Mouse (Mus musculus) ovary, adult 18-20 months (tissue): ENCODE measurements around the gene Gbp9.
"Not testable (repeated sequence)": the region's sequence is repeated elsewhere in the genome, so short reads cannot be mapped to it uniquely, and the experiment has no call there.

ENCODE experiments used
- DNase-seq: peaks from one replicate; pipeline ENCODE4 v3.0.0; 2022; ENCODE audit warnings: low spot score, mixed read lengths

Gbp9 gene

DNA sequence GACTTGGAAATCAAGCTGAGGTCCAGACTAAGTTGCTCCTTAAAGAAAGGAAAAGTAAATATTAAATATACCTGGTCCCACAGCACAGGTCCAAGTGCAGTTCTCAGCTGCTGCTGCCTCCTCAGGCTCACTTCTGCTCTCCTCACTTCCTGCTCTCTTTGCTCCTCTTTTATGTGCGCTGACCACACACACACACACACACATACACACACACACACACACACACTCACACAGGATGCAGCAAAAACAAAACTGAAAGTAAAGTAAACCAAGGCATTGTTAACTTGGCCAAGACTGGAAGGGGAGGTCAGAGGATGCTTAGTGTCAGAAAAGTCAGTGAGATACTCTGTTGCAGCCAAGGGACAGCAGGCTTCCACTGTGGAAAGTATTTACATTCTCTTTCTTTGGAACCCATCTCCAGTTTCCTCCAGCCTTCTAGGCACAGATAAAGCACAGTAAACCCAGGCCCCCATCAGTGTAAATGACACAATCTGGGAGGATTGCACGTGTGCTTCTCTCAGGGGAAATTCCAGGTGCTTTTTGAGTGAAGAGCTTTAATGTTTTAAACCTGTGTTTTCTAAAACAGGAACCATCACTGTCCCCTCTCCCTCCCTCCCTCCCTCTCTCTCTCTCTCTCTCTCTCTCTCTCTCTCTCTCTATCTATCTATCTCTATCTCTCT is at the start of gene Gbp9, which contains the start of the genes Gbp8 and Gbp4:
Gene Gbp9 (minus strand): TSS at position 131 of the 680 bp plus-strand sequence.
Gene Gbp8 (minus strand): TSS at position 132 of the 680 bp plus-strand sequence.
Gene Gbp4 (minus strand): TSS at position 178 of the 680 bp plus-strand sequence.
- not testable (repeated sequence) for DNase-seq

GRCm38 (mm10) chr5:105181446-105181845 is 42.1 kb upstream of the Gbp9 start:
- no peak for DNase-seq

DNA sequence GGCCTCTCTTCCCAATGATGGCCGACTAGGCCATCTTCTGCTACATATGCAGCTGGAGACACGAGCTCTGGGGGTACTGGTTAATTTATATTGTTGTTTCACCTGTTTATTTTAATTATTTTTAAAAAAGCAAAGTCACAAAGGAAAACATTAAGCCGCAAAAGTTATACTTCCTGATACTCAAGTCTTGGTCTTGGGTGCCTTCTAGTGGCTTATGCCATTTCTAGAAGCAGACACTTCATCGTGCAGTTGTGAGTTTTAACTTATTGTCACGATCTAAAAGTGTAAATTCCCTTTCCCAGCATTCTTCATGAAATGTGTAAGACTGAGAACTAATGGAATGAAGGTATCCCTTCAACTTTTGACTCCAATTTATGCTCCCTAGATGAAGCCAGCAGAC is 17.2 kb upstream of the Gbp9 start:
- DNase-seq = no peak

DNA sequence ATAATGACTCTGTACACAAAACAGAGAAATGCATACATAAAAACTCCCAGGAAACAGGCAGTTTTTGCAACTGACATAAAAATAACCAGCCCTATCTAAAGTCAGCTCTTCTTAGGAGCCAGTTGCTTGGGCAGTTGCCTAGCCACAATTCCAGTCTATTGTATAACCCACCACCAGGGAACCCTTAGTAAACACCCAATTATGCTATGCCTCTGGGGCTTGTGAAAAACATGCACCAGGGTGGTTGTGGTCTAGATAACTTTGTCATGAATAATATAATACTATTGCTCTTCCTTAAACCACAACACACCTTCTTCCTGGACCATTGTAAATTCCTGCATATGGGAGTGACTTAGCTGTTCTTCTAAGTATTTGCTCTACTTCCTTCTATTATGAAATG is 14.7 kb upstream of the Gbp9 start:
- no peak for DNase-seq

DNA sequence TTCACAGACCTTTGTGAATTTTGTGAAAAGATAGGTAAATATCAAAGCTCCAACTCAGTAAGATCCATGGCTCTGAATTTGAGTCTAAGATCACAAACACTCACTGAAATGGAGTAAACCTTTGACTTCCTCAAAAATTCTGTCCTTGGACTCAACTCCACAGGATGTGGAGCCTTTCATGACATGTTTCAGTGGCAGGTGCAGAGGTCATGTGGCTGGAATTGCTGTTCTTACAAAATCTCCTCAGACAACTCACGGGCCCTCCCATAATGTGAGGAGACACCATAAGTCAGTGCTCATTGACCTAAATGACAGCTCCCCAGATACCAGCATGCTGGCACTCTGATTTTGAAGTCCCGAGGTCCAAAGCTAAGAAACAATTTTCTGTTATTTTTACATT is 8.7 kb upstream of the Gbp9 start:
- not testable (repeated sequence) for DNase-seq

GRCm38 (mm10) chr5:105146447-105146846 is 7.1 kb upstream of the Gbp9 start:
- DNase-seq = no peak

DNA sequence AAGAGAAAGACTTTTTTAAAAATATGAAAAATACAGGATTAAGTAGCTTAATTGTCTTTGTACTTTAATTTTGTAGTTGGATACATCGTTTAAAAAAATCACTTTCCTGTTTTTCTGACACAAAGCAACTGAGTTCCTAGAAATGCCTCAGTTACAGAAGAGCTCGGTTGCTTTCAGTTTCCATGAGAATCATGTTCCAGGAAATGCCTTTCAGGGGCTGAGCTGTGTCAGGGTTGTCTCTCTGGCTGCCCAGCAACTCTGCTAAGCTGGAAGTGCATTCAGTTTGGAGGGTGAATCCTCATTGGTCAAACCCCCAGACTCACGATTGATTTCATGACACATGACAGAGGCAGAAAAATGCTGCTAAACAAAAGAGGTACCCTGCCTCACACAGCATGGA is 6.4 kb upstream of the Gbp9 start:
- DNase-seq = not testable (repeated sequence)

DNA sequence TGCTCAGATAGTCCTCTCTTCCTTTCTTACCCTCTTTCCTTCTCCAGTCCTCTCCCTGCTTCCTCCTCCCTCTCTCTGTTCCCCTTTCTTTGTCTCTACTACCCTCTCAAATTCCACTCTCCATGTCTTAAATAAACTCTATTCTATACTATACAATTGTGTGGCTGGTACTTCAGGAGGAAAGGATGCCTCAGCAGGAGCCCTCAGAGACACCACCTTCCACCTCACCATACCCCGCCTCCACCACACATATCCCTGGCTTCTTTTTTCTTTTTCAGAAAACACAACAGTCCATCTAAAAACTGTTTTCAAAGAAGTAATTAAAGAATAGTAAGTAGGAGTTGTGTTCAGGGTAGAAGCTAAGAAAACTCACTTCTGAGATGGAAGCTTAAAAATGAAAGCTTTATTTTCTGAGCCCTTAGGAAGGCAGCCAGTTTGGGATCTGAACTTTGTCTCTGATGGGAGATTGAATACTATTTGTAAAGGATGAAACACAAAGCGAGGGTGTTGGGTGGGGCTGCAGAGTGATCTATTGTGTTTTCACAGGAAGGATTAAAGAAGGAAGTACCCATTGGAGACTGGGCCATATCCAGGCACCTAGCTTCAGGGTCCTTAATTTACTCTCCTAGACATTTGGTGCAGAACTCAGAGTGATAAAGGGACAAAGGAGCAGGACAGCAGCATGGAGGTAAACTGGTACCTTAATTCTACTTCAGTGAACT is 911 bp upstream of the Gbp9 start:
- DNase-seq = not testable (repeated sequence)

DNA sequence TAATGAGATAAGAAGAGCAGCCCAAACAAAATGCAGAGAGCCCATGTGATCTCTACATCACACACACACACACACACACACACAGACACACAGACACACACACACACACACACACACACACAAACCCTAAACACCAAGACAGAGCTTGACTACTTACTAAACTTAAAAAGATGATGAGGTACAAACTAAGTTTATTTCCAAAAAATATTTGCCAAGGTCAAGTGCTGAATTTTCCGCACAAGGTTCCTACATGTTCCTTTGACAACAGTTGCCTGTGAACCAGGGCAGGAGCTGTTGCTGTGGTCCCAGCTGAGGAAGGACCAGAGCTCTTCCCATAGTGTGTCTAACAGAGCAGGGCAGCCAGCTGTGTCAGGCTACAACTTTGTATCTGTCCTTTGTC is 433 bp downstream of the Gbp9 start:
- DNase-seq = no peak

DNA sequence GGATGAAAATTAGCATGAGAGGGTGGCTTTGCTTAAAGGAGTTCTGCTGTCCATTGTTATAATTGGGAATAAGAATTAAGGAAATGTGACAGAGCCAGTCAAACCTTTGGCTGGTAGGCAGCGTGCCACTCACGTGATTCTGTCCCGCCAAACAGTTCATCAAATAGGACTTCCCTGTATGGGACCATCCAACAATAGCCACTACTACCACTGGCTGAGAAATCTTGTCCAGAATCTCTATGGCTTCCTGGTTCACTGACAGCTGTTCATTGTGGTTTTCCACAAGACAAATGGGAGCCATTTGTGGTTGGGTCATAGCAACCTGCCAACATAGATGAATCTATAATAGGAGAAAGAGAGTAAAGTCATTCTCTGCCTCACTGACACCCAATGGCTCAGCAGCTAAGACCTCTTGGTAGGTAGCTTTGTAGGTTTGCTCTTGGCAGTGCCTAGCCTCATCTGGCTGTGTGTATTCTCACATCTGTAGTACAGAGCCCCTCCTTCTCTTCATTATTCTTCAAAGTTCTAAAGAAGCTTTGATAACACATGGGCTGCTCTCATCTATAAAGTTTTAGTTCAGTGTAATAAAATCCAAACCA is 2.5 kb downstream of the Gbp9 start:
- DNase-seq = not testable (repeated sequence)

- DNase-seq = not testable (repeated sequence)
These were observed 17.6 kb downstream of the Gbp9 start for GRCm38 (mm10) chr5:105121731-105122130.

- DNase-seq = no peak
These were observed 23.6 kb downstream of the Gbp9 start for GRCm38 (mm10) chr5:105115740-105116139.

DNA sequence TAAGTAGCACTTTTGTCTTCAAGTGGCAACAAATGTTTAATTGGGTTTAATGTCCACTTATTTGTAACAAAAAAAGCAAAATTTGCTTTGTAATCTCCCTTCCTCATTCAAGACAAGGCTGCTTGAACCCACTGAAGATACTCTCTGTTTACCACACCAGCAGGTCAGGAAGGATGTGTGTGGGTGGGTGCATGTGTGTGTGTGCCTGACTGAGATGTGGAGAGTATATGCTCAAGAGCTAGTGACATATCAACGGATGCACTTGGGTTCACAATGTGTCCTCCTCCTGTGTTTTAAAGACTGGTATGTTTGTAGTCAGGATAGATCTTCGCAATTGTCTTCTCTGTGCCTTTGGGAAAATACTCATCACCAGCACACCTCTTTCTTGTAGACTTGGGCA is 24.6 kb downstream of the Gbp9 start:
- DNase-seq = no peak

DNA sequence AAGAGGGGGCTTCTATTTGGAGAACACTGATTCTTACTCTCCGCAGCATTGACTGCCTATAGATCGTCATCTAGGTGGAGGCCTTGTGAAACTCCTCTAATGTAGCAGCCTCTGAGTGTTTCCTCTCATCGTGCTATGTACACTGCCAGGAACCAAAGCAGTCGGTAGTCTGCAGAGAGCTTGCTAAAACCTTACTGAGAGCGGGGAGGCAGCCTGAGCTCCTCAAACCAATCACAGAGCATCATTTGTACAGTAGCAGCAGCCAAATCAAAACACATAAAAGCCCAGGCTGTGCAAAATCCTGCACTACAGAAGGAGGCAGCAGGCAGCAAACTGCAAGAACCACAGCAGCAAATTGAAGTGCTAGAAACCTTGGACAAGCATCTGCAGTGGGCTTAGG is 25.7 kb downstream of the Gbp9 start:
- no peak for DNase-seq

DNA sequence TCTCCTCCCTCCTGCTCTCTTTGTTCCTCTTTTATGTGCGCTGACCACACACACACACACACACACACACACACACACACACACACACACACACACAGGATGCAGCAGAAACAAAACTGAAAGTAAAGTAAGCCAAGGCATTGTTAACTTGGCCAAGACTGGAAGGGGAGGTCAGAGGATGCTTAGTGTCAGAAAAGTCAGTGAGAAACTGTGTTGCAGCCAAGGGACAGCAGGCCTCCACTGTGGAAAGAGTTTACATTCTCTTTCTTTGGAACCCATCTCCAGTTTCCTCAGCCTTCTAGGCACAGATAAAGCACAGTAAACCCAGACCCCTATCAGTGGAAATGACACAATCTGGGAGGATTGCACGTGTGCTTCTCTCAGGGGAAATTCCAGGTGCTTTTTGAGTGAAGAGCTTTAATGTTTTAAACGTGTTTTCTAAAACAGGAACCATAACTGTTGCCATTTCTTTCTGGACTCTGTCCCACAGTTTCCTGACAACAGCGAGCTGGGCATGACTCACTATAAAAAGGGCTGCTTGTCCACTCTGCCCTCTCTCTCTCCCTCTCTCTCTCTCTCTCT is 29.0 kb downstream of the Gbp9 start:
- DNase-seq = peak; percentile 24

- DNase-seq = not testable (repeated sequence)
These were observed 29.6 kb downstream of the Gbp9 start for GRCm38 (mm10) chr5:105109775-105110174.

GRCm38 (mm10) chr5:105105689-105106088 is 33.6 kb downstream of the Gbp9 start:
- DNase-seq = not testable (repeated sequence)

DNA sequence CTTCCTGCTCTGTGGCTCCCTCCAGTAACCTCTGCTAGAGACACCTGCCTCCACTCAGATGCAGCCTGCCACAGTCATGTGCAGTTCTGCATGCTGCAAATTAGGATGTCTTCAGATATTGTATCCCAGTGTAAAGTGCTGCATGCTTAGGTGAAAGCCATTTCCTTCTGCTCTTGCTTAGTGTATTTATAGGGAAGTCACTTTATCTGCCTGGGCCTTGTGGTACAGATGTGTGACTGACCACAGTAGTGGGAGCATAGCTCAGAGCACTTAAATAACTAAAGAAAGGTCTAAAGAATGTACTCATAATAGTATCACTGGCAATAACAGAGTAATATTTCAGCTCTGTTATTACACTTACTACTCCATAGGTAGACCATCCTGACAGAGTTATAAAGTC is 57.4 kb downstream of the Gbp9 start:
- DNase-seq = no peak

DNA sequence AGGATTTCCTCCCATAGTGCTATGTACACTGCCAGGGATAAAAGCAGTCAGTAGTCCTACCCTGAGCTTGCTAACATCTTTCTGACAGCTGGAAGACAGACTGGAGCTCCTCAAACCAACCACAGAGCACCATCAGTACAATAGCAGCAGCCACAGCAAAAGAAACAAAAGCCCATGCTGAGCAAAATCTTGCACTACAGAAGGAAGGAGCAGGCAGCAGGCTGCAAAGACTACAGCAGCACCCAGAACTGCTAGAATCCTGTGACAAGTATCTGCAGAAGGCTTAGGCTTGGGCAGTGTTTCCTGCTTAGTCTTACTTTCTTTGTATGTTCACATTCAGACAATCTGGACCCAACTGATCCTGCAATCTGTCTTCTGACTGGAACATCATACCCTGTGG is 71.0 kb downstream of the Gbp9 start:
- DNase-seq = not testable (repeated sequence)

GRCm38 (mm10) chr5:105064443-105064842 is 74.9 kb downstream of the Gbp9 start:
- DNase-seq = not testable (repeated sequence)

GRCm38 (mm10) chr5:105063321-105063720 is 76.0 kb downstream of the Gbp9 start:
- no peak for DNase-seq

DNA sequence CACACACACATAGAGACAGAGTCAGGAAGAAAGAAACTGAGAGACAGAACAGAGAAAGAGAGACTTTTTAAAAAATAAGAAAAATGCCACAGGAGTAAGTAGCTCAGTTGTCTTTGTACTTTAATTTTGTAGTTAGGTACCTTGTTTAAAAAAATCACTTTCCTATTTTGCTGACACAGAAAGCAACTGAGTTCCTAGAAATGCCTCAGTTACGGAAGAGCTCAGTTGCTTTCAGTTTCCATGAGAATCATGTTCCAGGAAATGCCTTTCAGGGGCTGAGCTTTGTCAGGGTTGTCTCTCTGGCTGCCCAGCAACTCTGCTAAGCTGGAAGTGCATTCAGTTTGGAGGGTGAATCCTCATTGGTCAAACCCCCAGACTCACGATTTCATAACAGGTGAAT is 76.9 kb downstream of the Gbp9 start:
- not testable (repeated sequence) for DNase-seq

DNA sequence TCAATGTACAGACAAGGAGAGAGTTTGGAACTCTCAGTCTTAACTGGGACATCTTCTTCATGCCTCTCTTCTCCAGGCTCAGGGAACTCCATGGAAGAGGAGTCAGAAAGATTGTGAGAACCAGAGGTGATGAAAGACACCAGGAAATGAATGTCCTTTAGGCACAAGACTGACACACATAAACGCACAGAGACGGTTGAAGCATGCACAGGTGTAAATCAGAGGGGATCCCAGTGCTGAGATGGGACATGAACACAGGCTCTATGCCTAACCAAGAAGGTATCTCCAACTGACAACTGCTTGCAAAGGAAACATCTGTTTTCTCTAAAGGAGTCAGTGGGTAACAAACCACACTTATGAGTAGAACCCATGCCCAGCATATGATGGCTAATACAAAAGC is 79.1 kb downstream of the Gbp9 start:
- no peak for DNase-seq
